Mouse (Mus musculus) B cell, adult 2 months (primary cell): ENCODE results near the gene Adam25.
"Not testable (repeated sequence)": the region's sequence is repeated elsewhere in the genome, so short reads cannot be mapped to it uniquely, and the experiment has no call there.

Source experiments
- DNase-seq, 2 experiments: peaks; one replicate each; pipeline ENCODE4 v3.0.0; 2022

Gene Adam25

DNA sequence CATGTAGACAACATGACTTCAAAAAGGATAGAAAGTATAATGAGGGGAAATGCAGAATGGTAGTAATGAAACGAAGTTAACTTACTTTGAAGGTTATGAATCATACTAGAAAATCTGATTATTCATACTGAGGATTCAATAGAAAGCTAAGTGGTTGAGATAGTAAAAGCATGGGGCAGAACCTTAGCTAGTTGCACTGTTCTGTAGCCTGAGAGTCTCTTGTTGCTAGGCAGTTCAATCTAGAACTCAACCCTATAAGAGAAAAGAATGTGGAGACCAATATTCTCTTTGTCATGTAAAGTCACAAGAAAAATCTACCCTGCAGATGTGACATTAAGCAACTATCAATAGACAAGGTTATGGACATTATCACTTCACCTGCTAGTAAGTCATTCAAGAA, at the start of gene Adam25:
Gene Adam25 (plus strand): TSS at position 301 of the 400 bp plus-strand sequence.
- not testable (repeated sequence) for DNase-seq

DNA sequence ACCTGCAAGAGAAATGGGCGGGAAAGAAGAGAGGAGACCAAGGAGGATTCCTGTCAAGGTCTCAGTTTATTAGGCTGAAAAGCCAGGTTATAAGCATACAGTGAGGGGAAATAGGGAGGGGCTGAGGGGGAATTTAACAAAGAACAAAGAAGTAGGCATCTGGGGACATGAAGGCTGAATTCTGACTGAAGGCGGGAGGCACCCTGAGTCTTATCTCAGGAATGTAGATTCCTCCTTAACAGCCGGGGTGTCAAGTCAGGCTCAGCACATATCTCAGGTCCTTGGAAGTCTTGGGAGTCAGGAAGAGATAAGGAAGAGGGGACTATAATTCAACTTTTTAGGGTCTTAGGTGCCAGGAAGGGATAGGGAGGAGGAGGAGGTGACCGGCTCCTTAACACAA, 36.6 kb upstream of the Adam25 start:
- DNase-seq: not testable (repeated sequence)

DNA sequence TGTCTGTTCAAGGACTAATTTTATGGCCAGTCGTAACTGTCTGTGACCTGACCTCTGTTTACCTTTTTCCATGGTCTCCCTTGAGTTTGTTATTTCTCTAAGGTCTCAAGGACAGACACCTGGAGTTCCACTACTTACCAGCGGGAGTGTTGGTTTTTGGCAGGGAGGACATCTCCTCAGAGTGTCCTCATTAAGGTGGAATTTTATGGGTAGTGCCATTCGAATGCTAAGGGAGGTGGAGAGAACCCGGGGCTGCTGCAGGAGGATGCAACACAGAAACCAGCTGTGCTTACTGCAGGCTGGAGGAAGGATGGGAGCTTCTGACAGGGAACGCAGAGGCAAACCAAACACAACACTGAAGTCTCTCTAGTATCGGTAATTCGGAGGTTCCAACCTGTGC, 36.0 kb upstream of the Adam25 start:
- DNase-seq: no peak

GRCm38 (mm10) chr8:40783320-40783719, 31.3 kb downstream of the Adam25 start:
- no peak for DNase-seq

- not testable (repeated sequence) for DNase-seq
These were observed 41.0 kb downstream of the Adam25 start, which contains the start of gene Adam20 for GRCm38 (mm10) chr8:40792973-40793372. Gene Adam20 (plus strand): TSS chr8:40793273.

GRCm38 (mm10) chr8:40803379-40804079, 51.5 kb downstream of the Adam25 start:
- DNase-seq: no peak
